Mouse (Mus musculus) testis, adult 2 months (tissue): Measurements from ENCODE around the gene Ppp2r1b. TPM values are rescaled to one million over a fixed set of nuclear protein-coding genes. Genes with fewer than 3 reads are reported as not detected.

Experiments
- H3K27ac ChIP-seq: fragments of 200-500 bp; 2 replicates; pipeline ENCODE4 v1.5.1; 2012; ENCODE audit warnings: low read depth, low read length; ENCODE audit not compliant: control insufficient read depth, insufficient read depth
- H3K27me3 ChIP-seq: fragments of 200-500 bp; 2 replicates; pipeline ENCODE4 v1.6.1; 2012; ENCODE audit warnings: mild to moderate bottlenecking, low read length, moderate library complexity; ENCODE audit not compliant: control insufficient read depth, insufficient read depth
- H3K36me3 ChIP-seq: fragments of 200-500 bp; 2 replicates; pipeline ENCODE4 v1.6.1; 2012; ENCODE audit warnings: mild to moderate bottlenecking, low read length; ENCODE audit not compliant: control insufficient read depth, insufficient read depth
- H3K4me1 ChIP-seq: fragments of 200-500 bp; 2 replicates; pipeline ENCODE4 v1.6.1; 2012; ENCODE audit warnings: low read length; ENCODE audit not compliant: control insufficient read depth, insufficient read depth
- H3K4me3 ChIP-seq: fragments of 200-500 bp; 2 replicates; pipeline ENCODE4 v1.5.1; 2012; ENCODE audit warnings: low read depth, mild to moderate bottlenecking, low read length, moderate library complexity, mixed read lengths; ENCODE audit not compliant: control insufficient read depth
- CTCF ChIP-seq: fragments of 200-500 bp; IDR thresholded peaks from 2 replicates; pipeline ENCODE4 v1.5.1; 2012; ENCODE audit warnings: low read depth, mild to moderate bottlenecking, inconsistent platforms, low read length, moderate library complexity; ENCODE audit not compliant: control insufficient read depth, insufficient read depth, insufficient replicate concordance
- POLR2A ChIP-seq: fragments of 200-500 bp; IDR thresholded peaks from 2 replicates; pipeline ENCODE4 v1.6.1; 2012; ENCODE audit warnings: low read depth, mild to moderate bottlenecking, inconsistent platforms, low read length, moderate library complexity; ENCODE audit not compliant: control insufficient read depth
- polyA plus RNA-seq: library from polyadenylated mRNA; depleted of rRNA; stranded (reverse); fragments of >200 nt; gene quantifications from 2 replicates; pipeline ENCODE4 v1.2.3, GENCODE M21; 2012; rRNA removed

Gene Ppp2r1b
- 77.4 and 80.9 TPM in 2 replicates for polyA plus RNA-seq

GRCm38 (mm10) chr9:50845081-50845480, at the start of gene Ppp2r1b:
TSS of gene Ppp2r1b (plus strand) at chr9:50845301.
- H3K27ac ChIP-seq, result no peak within 1 kb of the TSS
- no peaks in the 10 kb centered on the region for H3K36me3 ChIP-seq
- H3K27me3 ChIP-seq, result no peaks in the 10 kb centered on the region
- H3K4me1 ChIP-seq, result no peaks in the 10 kb centered on the region
- no peak for TF ChIP-seq CTCF
- no peak for TF ChIP-seq POLR2A
- no peak within 1 kb of the TSS for H3K4me3 ChIP-seq

GRCm38 (mm10) chr9:50796776-50797175, 48.3 kb upstream of the Ppp2r1b start:
- Histone ChIP-seq H3K4me3 (no peak overlapping the region), H3K27ac (no peak overlapping the region), H3K4me1 (no peaks in the 10 kb centered on the region), H3K36me3 (peaks cover 2% of the 10 kb centered on the region), H3K27me3 (no peaks in the 10 kb centered on the region)
- no peak for TF ChIP-seq POLR2A

GRCm38 (mm10) chr9:50797641-50798040, 47.5 kb upstream of the Ppp2r1b start:
- Histone ChIP-seq H3K36me3 (no peaks in the 10 kb centered on the region), H3K4me3 (no peak overlapping the region), H3K27ac (no peak overlapping the region), H3K27me3 (no peaks in the 10 kb centered on the region), H3K4me1 (no peaks in the 10 kb centered on the region)
- TF ChIP-seq CTCF (no peak), POLR2A (no peak)

GRCm38 (mm10) chr9:50798368-50798767, 46.7 kb upstream of the Ppp2r1b start:
- TF ChIP-seq CTCF (no peak), POLR2A (no peak)
- Histone ChIP-seq H3K27ac (no peak overlapping the region), H3K36me3 (no peaks in the 10 kb centered on the region), H3K4me3 (no peak overlapping the region), H3K27me3 (no peaks in the 10 kb centered on the region), H3K4me1 (no peaks in the 10 kb centered on the region)

GRCm38 (mm10) chr9:50800985-50801384, 44.1 kb upstream of the Ppp2r1b start:
- peak; percentile 10; the same call in 1 of the 2 replicates for TF ChIP-seq CTCF
- TF ChIP-seq POLR2A, result no peak
- Histone ChIP-seq H3K27ac (no peak overlapping the region), H3K27me3 (no peaks in the 10 kb centered on the region), H3K36me3 (peaks cover 3% of the 10 kb centered on the region), H3K4me3 (no peak overlapping the region), H3K4me1 (no peaks in the 10 kb centered on the region)

- TF ChIP-seq POLR2A, result no peak
- TF ChIP-seq CTCF, result no peak
- H3K36me3 ChIP-seq, result peaks cover 3% of the 10 kb centered on the region
These were observed 41.9 kb upstream of the Ppp2r1b start for GRCm38 (mm10) chr9:50803055-50803671.

GRCm38 (mm10) chr9:50808471-50808870, 36.6 kb upstream of the Ppp2r1b start:
- Histone ChIP-seq H3K27me3 (no peaks in the 10 kb centered on the region), H3K27ac (no peak overlapping the region), H3K4me3 (no peak overlapping the region), H3K36me3 (peaks cover 3% of the 10 kb centered on the region), H3K4me1 (no peaks in the 10 kb centered on the region)
- TF ChIP-seq CTCF (no peak), POLR2A (no peak)

More at GRCm38 (mm10) chr9:50803055-50803671, 41.9 kb upstream of the Ppp2r1b start:
- H3K4me3 ChIP-seq, result no peak overlapping the region
- H3K4me1 ChIP-seq, result no peaks in the 10 kb centered on the region
- no peaks in the 10 kb centered on the region for H3K27me3 ChIP-seq
- no peak overlapping the region for H3K27ac ChIP-seq
